Mouse (Mus musculus): ENCODE results near the gene Mum1. TPM values are rescaled to one million over a fixed set of nuclear protein-coding genes. Genes with fewer than 3 reads are reported as not detected.

The Mum1 gene
- polyA plus RNA-seq (2012; rRNA removed): 67.3 and 73.6 TPM in 2 replicates

GRCm38 (mm10) chr10:80226416-80227165 is at the start of gene Mum1:
TSS of gene Mum1 (plus strand) at chr10:80226434.

DNA sequence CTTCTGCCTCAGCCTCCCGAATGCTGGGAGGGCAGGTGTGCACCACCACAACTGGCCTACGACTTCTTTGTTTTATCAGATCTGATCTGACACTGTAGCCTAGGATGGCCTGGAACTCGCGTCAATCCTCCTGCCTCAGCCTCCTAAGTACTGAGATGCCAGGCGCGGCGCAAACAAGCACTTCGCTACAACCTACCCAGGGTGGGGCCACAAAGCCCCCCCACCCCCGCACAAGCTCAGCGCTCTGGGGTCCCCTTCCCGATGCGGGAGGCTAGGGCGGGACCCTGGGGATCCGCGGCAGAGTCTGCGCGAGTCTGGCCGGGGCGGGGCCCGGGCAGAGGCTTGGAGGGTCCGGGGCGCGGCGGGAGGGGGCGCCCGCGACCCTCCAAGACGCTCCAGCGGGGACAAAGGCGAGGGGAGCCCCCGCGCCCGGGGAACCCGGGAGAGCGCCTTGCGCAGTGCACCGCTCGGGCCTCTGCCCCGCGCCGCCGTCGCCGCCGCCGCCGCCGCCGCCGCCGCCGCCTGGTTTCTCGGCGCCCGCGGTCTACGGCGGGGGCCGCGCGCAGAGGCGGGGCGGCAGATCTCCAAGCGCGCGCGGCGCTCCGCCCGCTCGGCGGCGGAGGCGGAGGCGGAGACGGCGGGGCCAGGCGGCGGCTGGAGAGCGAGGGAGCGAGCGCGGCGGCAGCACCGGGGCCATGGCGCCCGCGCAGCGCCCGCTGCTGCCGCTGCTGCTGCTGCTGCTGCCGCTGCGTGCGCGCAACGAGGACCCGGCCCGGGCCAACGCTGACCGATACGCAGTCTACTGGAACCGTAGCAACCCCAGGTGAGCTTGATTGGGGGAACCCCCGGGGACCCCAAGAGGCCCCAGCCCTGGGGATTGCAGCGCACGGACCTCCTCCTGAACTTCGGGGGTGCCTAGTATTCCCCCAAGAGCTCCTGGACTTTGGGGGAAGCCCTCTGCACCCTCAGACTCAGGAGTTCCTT is 46.9 kb upstream of the Mum1 start, which contains the start of gene Efna2:
Gene Efna2, plus strand, starts transcription at position 415 of the 984 bp plus-strand sequence.

GRCm38 (mm10) chr10:80248971-80249640 is 22.9 kb downstream of the Mum1 start, which contains the start of gene Ndufs7:
TSS of gene Ndufs7 (plus strand) at chr10:80249121.

DNA sequence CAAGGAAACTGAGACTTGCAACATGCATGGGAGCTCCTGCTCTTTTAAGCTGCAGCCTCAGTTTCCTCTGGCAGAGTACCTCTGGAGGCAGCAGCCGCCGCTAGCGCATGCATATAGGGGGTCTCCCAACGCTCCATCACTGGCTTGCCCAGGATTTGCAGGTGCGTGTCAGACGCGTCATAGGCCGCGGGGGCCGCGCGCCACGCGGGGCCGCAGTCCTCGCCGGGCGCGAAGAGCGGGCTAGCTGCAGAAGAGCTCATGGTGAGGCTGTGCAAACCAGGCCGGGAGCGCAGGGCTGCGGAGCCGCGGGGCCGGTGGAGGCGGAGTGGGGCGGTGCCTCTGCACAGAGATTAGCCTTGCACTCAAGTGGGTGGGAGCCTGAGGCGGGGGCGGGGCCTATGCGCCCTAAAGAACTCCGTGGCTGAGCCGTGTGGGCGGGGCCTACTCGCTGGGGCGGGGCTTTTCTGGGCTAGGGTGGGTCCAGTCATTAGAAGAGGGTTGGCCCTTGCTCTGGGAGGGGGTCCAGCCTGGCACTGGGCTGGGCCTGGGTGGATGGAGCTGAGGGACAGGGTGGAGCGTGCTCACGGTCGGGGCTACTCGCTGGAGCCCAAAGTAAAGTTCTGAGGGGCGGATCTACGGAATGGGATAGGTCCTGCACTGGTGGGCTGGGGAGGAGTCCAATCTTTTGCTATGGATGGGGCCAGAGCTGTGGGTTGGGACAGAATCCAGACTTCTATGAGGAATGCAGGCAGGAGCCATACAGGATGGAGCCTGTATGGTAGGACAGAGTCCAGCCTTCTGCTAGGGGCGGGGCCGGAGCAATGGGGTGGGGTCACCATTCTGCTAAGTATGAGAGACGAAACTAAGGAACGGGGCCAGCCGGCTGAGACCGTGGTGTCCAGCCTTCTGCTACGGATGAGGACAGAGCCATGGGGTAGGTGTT is 34.7 kb downstream of the Mum1 start, which contains the start of the genes Gamt and Dazap1:
Gene Gamt, minus strand, starts transcription at position 371 of the 943 bp plus-strand sequence.
Gene Dazap1, plus strand, starts transcription at position 845 of the 943 bp plus-strand sequence.

DNA sequence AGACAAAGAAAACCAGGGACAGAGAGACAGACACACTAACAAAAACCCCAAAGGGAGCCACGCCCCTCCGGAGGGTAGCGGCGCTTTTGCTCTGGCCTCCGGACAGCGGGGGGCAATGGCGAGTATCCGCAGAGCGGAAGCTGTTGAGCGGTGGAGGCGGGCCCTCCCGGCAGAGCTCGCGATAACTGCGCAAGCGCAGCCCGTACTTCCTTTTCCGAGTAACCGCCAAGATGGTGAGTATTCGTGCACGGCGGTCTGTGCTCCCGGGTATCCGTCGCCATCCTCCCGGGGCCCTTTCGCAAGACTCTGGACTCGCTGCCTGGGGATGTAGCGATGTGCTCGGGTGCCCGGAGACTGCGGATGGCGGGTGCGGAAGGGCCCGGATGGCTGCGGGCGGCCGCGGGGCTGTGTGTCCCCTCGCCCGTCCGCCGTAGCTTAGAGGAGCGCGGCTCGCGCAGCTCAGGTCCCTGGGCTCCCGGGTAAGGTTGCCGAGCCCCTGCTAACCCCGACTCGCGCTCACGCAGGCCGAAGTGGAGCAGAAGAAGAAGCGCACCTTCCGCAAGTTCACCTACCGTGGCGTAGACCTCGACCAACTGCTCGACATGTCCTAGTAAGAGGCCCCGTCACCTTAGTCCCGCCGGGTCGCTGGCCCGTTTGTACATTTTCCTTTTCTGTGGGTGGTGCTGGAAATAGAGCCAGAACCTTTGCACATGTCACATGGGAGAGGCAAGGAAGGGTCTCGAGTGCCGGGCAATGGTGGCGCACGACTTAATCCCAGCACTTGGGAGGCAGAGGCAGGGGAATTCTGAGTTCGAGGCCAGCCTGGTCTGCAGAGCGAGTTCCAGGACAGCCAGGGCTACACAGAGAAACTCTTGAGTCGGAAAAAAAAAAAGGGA is 66.3 kb downstream of the Mum1 start, which contains the start of gene Rps15:
Gene Rps15, plus strand, starts transcription at position 203 of the 896 bp plus-strand sequence.

Other genes with a start within 250 kb of the Mum1 start
- gene Tmem259, start 242.1 kb upstream of the Mum1 start, polyA plus RNA-seq (2012; rRNA removed): 232 and 237 TPM in 2 replicates
- gene Cnn2, start 237.8 kb upstream of the Mum1 start, polyA plus RNA-seq (2012; rRNA removed): 24.5 and 48.2 TPM in 2 replicates
- gene Abca7, start 229.9 kb upstream of the Mum1 start, polyA plus RNA-seq (2012; rRNA removed): 11.6 and 12.4 TPM in 2 replicates
- 4.7 and 6.9 TPM in 2 replicates for gene Arhgap45, start 209.8 kb upstream of the Mum1 start, polyA plus RNA-seq (2012; rRNA removed)
- gene Polr2e, start 186.6 kb upstream of the Mum1 start, polyA plus RNA-seq (2012; rRNA removed): 262 and 267 TPM in 2 replicates
- gene Gpx4, start 179.3 kb upstream of the Mum1 start, polyA plus RNA-seq (2012; rRNA removed): 405 and 406 TPM in 2 replicates
- gene Sbno2, start 120.9 kb upstream of the Mum1 start, polyA plus RNA-seq (2012; rRNA removed): 28.9 and 30.5 TPM in 2 replicates
- 122 and 127 TPM in 2 replicates for gene Stk11, start 110.6 kb upstream of the Mum1 start, polyA plus RNA-seq (2012; rRNA removed)
- gene Atp5d, start 87.8 kb upstream of the Mum1 start, polyA plus RNA-seq (2012; rRNA removed): 370 and 392 TPM in 2 replicates
- gene Cbarp, start 85.6 kb upstream of the Mum1 start, polyA plus RNA-seq (2012; rRNA removed): 141 and 148 TPM in 2 replicates
- gene Midn, start 78.2 kb upstream of the Mum1 start, polyA plus RNA-seq (2012; rRNA removed): 166 and 189 TPM in 2 replicates
- gene Cirbp, start 60.4 kb upstream of the Mum1 start, polyA plus RNA-seq (2012; rRNA removed): 465 and 485 TPM in 2 replicates
- gene 1600002K03Rik, start 53.5 kb upstream of the Mum1 start, polyA plus RNA-seq (2012; rRNA removed): 19.6 and 22.3 TPM in 2 replicates
- gene Efna2, start 47.0 kb upstream of the Mum1 start, polyA plus RNA-seq (2012; rRNA removed): 44.2 and 45.0 TPM in 2 replicates
- gene Ndufs7, start 22.7 kb downstream of the Mum1 start, polyA plus RNA-seq (2012; rRNA removed): 288 TPM in 2 replicates
- 15.4 and 28.3 TPM in 2 replicates for gene Gamt, start 34.6 kb downstream of the Mum1 start, polyA plus RNA-seq (2012; rRNA removed)
- 207 and 232 TPM in 2 replicates for gene Dazap1, start 35.1 kb downstream of the Mum1 start, polyA plus RNA-seq (2012; rRNA removed)
- gene Rps15, start 66.0 kb downstream of the Mum1 start, polyA plus RNA-seq (2012; rRNA removed): 2,757 and 2,767 TPM in 2 replicates
- 145 and 166 TPM in 2 replicates for gene Apc2, start 69.5 kb downstream of the Mum1 start, polyA plus RNA-seq (2012; rRNA removed)
- 29.7 and 29.8 TPM in 2 replicates for gene 2310011J03Rik, start 94.1 kb downstream of the Mum1 start, polyA plus RNA-seq (2012; rRNA removed)
- 4.5 and 6.3 TPM in 2 replicates for gene Pcsk4, start 103.1 kb downstream of the Mum1 start, polyA plus RNA-seq (2012; rRNA removed)
- gene Reep6, start 103.5 kb downstream of the Mum1 start, polyA plus RNA-seq (2012; rRNA removed): 2.2 and 3.2 TPM in 2 replicates
- 1.4 and 2.8 TPM in 2 replicates for gene Adamtsl5, start 122.0 kb downstream of the Mum1 start, polyA plus RNA-seq (2012; rRNA removed)
- 2.6 and 2.9 TPM in 2 replicates for gene Plk5, start 130.0 kb downstream of the Mum1 start, polyA plus RNA-seq (2012; rRNA removed)
- 86.4 and 98.5 TPM in 2 replicates for gene Mex3d, start 161.2 kb downstream of the Mum1 start, polyA plus RNA-seq (2012; rRNA removed)
- 273 and 295 TPM in 2 replicates for gene Mbd3, start 173.1 kb downstream of the Mum1 start, polyA plus RNA-seq (2012; rRNA removed)
- gene Uqcr11, start 180.4 kb downstream of the Mum1 start, polyA plus RNA-seq (2012; rRNA removed): 870 and 900 TPM in 2 replicates
- gene Tcf3, start 207.2 kb downstream of the Mum1 start, polyA plus RNA-seq (2012; rRNA removed): 145 and 156 TPM in 2 replicates

All from central nervous system, embryonic 14 days (tissue).